Mouse (Mus musculus): ENCODE results near the gene 9930104L06Rik. TPM values are rescaled to one million over a fixed set of nuclear protein-coding genes. Genes with fewer than 3 reads are reported as not detected.

9930104L06Rik gene
- polyA plus RNA-seq, 1 experiment from 2014 or later = 4.3 TPM

DNA sequence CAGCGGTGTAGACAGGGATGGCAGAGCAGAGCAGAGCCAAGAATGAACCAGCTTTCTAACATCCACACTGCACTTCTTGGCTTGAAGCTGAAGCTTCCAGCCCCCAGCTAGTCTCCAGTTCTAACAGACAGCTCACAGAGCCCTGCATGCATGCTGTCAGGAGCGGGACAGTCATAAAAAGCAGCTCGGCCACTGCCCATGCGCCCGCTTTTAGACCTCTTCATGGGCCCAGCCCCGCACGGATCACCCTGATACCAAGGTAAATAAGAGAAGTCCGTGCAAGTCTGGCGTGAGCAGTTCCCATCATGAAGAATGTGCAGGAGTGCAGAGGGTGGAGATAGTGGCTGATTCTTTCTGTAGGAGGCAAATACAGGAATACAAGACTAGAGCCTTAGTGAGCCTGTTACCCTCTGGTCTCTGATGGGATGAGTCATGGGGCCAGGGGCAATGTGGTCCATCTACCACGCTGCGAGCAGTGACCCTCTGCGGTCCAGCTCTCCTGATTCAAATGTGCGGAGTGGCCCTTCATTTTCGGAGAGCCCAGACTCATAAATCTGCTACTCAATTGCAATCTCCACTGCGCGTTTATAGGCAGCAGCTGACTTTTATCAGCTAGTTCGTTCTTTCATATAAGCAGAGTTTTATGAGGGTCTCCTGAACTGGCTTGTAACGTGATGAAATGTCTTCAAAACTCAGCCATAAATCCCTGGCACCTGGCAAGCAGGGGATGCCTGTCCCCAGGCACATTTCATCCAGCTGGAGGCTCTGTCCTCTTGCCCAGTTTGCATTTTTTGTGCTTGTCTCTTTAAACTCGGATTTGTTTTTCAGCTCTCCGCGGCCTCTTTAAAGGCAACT is 13.6 kb downstream of the 9930104L06Rik start:
- Histone ChIP-seq H3K4me3 (ENCODE audit: low read depth, low read length) (no peak overlapping the region), H3K4me2 (no peak overlapping the region), H3K27ac (ENCODE audit: low read depth, low read length) (no peak overlapping the region), H3K36me3 (ENCODE audit: control insufficient read depth, insufficient read depth, low read length) (no peaks in the 10 kb centered on the region), H3K27me3 (ENCODE audit: control insufficient read depth, insufficient read depth, low read length) (no peaks in the 10 kb centered on the region), H3K9me3 (ENCODE audit: control insufficient read depth, low read length) (no peaks in the 10 kb centered on the region), H3K9ac (ENCODE audit: low read length) (no peak overlapping the region), H3K4me1 (ENCODE audit: control insufficient read depth, insufficient read depth, low read length) (no peaks in the 10 kb centered on the region)
- 89% methylated on average over 21 of the region's 21 CpGs for WGBS
- ATAC-seq (ENCODE audit: low FRiP score) = no peak
- DNase-seq (ENCODE audit: low spot score, missing footprints) = peak; percentile 64

DNA sequence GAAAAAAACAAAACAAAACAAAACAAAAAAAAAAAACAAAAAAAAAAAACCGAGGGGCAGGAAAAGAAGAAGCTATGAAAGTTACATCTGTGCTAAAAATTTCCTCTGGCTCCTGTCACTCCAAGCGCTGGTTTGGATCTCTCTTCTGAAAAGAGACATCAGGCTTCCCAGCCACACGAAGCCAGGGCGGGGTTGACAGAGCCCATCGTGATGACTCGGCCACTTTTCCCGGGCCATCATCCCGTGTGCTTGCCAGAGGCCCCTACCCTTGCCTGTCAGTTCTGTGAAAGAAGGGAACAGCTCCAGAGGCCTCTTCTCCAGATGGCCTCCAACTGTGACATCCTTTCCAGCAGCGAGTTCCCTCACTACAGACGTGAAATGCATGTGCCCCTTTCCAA is 14.2 kb downstream of the 9930104L06Rik start:
- no peak for ATAC-seq (ENCODE audit: low FRiP score)
- Histone ChIP-seq H3K27me3 (ENCODE audit: control insufficient read depth, insufficient read depth, low read length) (no peaks in the 10 kb centered on the region), H3K4me3 (ENCODE audit: low read depth, low read length) (no peak overlapping the region), H3K9ac (ENCODE audit: low read length) (no peak overlapping the region), H3K4me1 (ENCODE audit: control insufficient read depth, insufficient read depth, low read length) (no peaks in the 10 kb centered on the region), H3K36me3 (ENCODE audit: control insufficient read depth, insufficient read depth, low read length) (no peaks in the 10 kb centered on the region), H3K4me2 (no peak overlapping the region), H3K27ac (ENCODE audit: low read depth, low read length) (no peak overlapping the region), H3K9me3 (ENCODE audit: control insufficient read depth, low read length) (no peaks in the 10 kb centered on the region)
- 53% methylated on average over 10 of the region's 10 CpGs for WGBS
- peak; percentile 79 for DNase-seq (ENCODE audit: low spot score, missing footprints)

DNA sequence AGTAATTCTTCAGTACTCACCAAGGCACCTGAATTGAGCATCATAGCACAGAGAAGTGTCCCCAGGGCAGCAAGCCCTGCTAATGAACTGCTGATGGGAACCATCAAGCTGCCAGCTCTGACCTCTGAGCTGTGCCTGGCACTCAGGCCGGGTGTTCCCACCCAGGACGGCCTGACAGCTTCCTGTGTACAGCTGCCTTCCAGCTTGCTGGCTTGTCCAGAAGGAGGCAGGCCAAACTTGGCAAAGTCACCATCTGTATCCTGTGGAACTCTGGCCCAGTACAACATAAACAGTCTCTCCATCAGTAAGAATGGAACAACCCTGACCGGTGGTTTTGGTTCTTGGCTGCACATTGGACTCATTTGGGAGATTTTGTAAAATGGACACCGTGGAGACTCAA is 16.7 kb downstream of the 9930104L06Rik start:
- no peak for DNase-seq (ENCODE audit: low spot score, missing footprints)
- Histone ChIP-seq H3K4me3 (ENCODE audit: low read depth, low read length) (no peak overlapping the region), H3K36me3 (ENCODE audit: control insufficient read depth, insufficient read depth, low read length) (no peaks in the 10 kb centered on the region), H3K4me2 (no peak overlapping the region), H3K4me1 (ENCODE audit: control insufficient read depth, insufficient read depth, low read length) (no peaks in the 10 kb centered on the region), H3K27me3 (ENCODE audit: control insufficient read depth, insufficient read depth, low read length) (no peaks in the 10 kb centered on the region), H3K9me3 (ENCODE audit: control insufficient read depth, low read length) (no peaks in the 10 kb centered on the region), H3K27ac (ENCODE audit: low read depth, low read length) (no peak overlapping the region), H3K9ac (ENCODE audit: low read length) (no peak overlapping the region)
- no peak for ATAC-seq (ENCODE audit: low FRiP score)
- 77% methylated on average over 4 of the region's 4 CpGs for WGBS

DNA sequence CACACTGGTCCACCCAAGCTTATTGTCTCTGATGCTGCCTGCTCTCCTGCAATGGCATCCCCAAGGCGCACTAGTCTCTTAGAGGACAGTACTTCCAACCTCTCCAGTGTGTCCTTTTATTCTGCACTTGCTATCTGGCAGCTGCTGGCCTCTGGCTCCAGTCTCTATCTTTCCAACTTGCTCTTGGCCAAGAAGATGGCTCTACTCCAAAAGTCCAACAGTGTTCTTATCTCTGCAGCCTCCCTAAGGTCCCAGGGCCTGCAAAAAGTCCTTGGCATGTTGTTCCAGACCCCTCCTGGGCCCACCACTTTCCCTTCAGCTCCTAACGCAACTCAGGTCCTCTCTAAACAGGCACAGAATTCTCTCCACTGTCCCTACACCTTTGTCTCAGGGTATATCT is 20.4 kb downstream of the 9930104L06Rik start:
- ATAC-seq (ENCODE audit: low FRiP score) (no peak), DNase-seq (ENCODE audit: low spot score, missing footprints) (no peak)
- no peaks in the 10 kb centered on the region for H3K4me1 ChIP-seq (ENCODE audit: control insufficient read depth, insufficient read depth, low read length)
- no peak overlapping the region for H3K4me3 ChIP-seq (ENCODE audit: low read depth, low read length)
- WGBS = 82% methylated on average over 2 of the region's 2 CpGs
- no peaks in the 10 kb centered on the region for H3K36me3 ChIP-seq (ENCODE audit: control insufficient read depth, insufficient read depth, low read length)
- H3K4me2 ChIP-seq = no peak overlapping the region
- no peaks in the 10 kb centered on the region for H3K9me3 ChIP-seq (ENCODE audit: control insufficient read depth, low read length)
- H3K27me3 ChIP-seq (ENCODE audit: control insufficient read depth, insufficient read depth, low read length) = no peaks in the 10 kb centered on the region
- H3K9ac ChIP-seq (ENCODE audit: low read length) = no peak overlapping the region
- H3K27ac ChIP-seq (ENCODE audit: low read depth, low read length) = no peak overlapping the region

DNA sequence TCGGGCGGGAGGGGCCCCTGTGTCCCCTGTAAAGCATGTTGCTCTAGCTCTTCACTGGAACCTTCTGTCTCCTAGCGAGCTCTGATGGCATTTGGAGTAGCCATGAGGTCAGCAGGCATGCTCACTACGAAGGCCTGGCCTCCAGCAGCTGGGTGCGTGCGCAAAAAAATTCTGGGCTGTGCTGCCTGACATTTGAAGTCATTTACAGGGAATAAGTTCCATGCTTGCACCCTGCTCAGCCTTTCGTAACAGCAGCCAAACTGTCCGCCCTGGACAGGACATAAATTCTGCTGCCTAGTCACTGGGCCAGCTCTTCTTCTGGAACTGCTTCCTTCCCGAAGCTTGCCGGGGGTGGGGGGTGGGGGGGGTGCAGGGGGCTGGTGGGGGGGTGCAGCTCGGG is 22.2 kb downstream of the 9930104L06Rik start:
- H3K9ac ChIP-seq (ENCODE audit: low read length) = no peak overlapping the region
- H3K4me2 ChIP-seq = no peak overlapping the region
- H3K27ac ChIP-seq (ENCODE audit: low read depth, low read length) = no peak overlapping the region
- no peak for DNase-seq (ENCODE audit: low spot score, missing footprints)
- no peak for ATAC-seq (ENCODE audit: low FRiP score)
- 67% methylated on average over 11 of the region's 11 CpGs for WGBS
- H3K4me1 ChIP-seq (ENCODE audit: control insufficient read depth, insufficient read depth, low read length) = no peaks in the 10 kb centered on the region
- no peaks in the 10 kb centered on the region for H3K9me3 ChIP-seq (ENCODE audit: control insufficient read depth, low read length)
- no peaks in the 10 kb centered on the region for H3K27me3 ChIP-seq (ENCODE audit: control insufficient read depth, insufficient read depth, low read length)
- no peak overlapping the region for H3K4me3 ChIP-seq (ENCODE audit: low read depth, low read length)
- H3K36me3 ChIP-seq (ENCODE audit: control insufficient read depth, insufficient read depth, low read length) = no peaks in the 10 kb centered on the region

DNA sequence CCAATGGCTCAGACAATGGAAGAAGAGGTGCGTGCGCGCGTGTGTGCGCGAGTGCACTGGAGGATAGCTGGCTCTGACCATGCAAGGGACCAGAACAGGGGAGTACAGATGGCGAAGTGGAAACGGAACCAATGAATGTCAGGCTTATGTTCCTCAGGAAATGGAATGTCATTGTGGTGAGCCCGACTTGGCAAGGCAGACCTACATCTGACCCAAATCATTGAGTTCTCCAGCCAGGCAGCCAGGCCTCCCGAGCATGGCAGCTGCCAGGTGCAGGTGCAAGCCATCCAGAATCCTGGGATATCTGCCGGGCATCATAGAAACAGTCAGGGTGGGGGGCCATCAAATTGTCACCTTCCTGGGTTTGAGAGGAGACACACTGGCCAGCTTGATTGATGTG is 24.1 kb downstream of the 9930104L06Rik start:
- no peak overlapping the region for H3K4me3 ChIP-seq (ENCODE audit: low read depth, low read length)
- ATAC-seq (ENCODE audit: low FRiP score) (no peak), DNase-seq (ENCODE audit: low spot score, missing footprints) (no peak)
- no peak overlapping the region for H3K4me2 ChIP-seq
- H3K36me3 ChIP-seq (ENCODE audit: control insufficient read depth, insufficient read depth, low read length) = no peaks in the 10 kb centered on the region
- no peaks in the 10 kb centered on the region for H3K27me3 ChIP-seq (ENCODE audit: control insufficient read depth, insufficient read depth, low read length)
- H3K4me1 ChIP-seq (ENCODE audit: control insufficient read depth, insufficient read depth, low read length) = peaks cover 7% of the 10 kb centered on the region
- no peaks in the 10 kb centered on the region for H3K9me3 ChIP-seq (ENCODE audit: control insufficient read depth, low read length)
- H3K9ac ChIP-seq (ENCODE audit: low read length) = no peak overlapping the region
- 90% methylated on average over 11 of the region's 11 CpGs for WGBS
- H3K27ac ChIP-seq (ENCODE audit: low read depth, low read length) = no peak overlapping the region

DNA sequence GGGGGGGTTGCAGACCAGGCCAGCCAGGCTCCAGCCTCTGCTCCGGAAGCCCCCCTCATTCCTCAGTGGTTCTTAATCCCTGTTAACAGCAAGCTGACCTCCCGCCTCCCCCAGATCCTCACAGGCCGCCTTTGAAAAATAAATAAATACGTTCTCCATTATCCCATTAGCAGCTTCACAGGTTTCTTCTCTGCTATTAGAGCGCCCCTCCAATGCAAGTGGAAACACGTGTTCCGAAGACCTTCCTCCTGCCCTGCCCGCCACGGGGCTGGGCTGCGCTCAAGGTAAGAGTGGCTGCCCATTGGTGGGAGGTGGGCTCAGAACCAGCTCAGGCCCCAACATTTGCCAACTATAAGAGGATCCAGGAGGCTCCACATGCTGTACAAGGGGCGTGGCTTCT is 25.7 kb downstream of the 9930104L06Rik start:
- DNase-seq (ENCODE audit: low spot score, missing footprints) = no peak
- no peaks in the 10 kb centered on the region for H3K36me3 ChIP-seq (ENCODE audit: control insufficient read depth, insufficient read depth, low read length)
- no peaks in the 10 kb centered on the region for H3K27me3 ChIP-seq (ENCODE audit: control insufficient read depth, insufficient read depth, low read length)
- no peak overlapping the region for H3K4me3 ChIP-seq (ENCODE audit: low read depth, low read length)
- peaks cover 7% of the 10 kb centered on the region for H3K4me1 ChIP-seq (ENCODE audit: control insufficient read depth, insufficient read depth, low read length)
- no peak overlapping the region for H3K4me2 ChIP-seq
- ATAC-seq (ENCODE audit: low FRiP score) = no peak
- no peaks in the 10 kb centered on the region for H3K9me3 ChIP-seq (ENCODE audit: control insufficient read depth, low read length)
- WGBS = 55% methylated on average over 11 of the region's 11 CpGs
- no peak overlapping the region for H3K9ac ChIP-seq (ENCODE audit: low read length)
- no peak overlapping the region for H3K27ac ChIP-seq (ENCODE audit: low read depth, low read length)

DNA sequence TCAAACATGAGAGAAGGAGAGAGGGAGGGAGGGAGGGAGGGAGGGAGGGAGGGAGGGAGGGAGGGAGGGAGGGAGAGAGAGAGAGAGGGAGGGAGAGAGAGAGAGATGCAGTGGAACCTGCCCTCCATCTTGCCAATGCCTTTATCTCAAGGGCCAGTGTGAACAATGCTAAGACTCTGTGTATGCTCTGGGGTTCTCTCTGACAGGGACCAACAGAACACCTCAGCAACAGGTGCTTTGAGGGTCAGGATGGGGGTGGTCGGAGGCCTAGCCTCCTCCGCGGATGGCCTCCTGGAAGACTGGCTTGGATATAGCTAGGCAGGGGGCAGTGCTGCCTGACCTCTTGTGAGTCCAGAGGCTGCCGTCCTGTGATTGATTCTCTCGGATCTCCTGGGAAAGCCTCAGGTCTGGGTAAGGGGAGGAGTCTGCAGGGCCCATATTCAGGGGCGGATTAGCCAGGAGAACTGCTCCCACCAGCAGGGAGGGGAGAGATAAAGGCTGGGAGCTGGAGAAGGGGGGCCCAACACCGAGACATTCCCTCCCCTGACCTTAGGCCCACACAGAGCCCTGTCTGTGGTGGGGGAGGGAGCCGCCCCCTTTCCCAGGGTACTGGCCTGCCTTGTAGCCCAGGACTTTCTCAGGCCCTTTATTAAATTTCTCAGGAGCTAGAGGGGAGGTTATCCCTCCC is 28.2 kb downstream of the 9930104L06Rik start:
- Histone ChIP-seq H3K9me3 (ENCODE audit: control insufficient read depth, low read length) (no peaks in the 10 kb centered on the region), H3K4me1 (ENCODE audit: control insufficient read depth, insufficient read depth, low read length) (peaks cover 12% of the 10 kb centered on the region), H3K27ac (ENCODE audit: low read depth, low read length) (peak overlapping the region; percentile 55), H3K4me2 (peak overlapping the region; percentile 22; the same call in 1 of the 2 replicates), H3K9ac (ENCODE audit: low read length) (peak overlapping the region; percentile 26), H3K27me3 (ENCODE audit: control insufficient read depth, insufficient read depth, low read length) (no peaks in the 10 kb centered on the region), H3K4me3 (ENCODE audit: low read depth, low read length) (no peak overlapping the region), H3K36me3 (ENCODE audit: control insufficient read depth, insufficient read depth, low read length) (no peaks in the 10 kb centered on the region)
- 5% methylated on average over 8 of the region's 8 CpGs for WGBS
- peak; percentile 89 for DNase-seq (ENCODE audit: low spot score, missing footprints)
- peak; percentile 92 for ATAC-seq (ENCODE audit: low FRiP score)

DNA sequence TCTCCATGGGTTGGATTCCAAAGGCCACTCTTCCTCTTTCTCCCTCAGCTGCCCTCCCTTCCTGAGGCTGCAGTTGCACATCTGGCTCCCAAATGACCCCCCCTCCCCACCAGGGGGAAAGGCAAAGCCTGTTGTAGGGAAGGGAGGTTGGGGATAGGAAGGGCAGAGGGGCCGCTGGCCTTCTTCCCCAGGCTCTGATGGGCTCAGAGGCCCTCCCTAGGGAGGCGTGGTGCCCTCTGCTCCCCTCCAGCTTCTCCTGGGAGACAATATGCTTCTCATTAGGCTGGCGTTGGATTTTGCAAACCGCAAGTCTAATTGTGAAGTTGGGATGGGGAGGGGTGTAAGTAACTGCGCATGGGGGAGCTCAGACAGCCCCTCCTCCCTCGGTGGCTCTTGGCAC is 31.9 kb downstream of the 9930104L06Rik start:
- no peak for ATAC-seq (ENCODE audit: low FRiP score)
- H3K9me3 ChIP-seq (ENCODE audit: control insufficient read depth, low read length) = no peaks in the 10 kb centered on the region
- H3K4me3 ChIP-seq (ENCODE audit: low read depth, low read length) = no peak overlapping the region
- H3K9ac ChIP-seq (ENCODE audit: low read length) = no peak overlapping the region
- WGBS = 52% methylated on average over 6 of the region's 6 CpGs
- no peak overlapping the region for H3K4me2 ChIP-seq
- H3K36me3 ChIP-seq (ENCODE audit: control insufficient read depth, insufficient read depth, low read length) = no peaks in the 10 kb centered on the region
- no peaks in the 10 kb centered on the region for H3K27me3 ChIP-seq (ENCODE audit: control insufficient read depth, insufficient read depth, low read length)
- DNase-seq (ENCODE audit: low spot score, missing footprints) = peak; percentile 88
- peaks cover 15% of the 10 kb centered on the region for H3K4me1 ChIP-seq (ENCODE audit: control insufficient read depth, insufficient read depth, low read length)
- no peak overlapping the region for H3K27ac ChIP-seq (ENCODE audit: low read depth, low read length)
